Mouse (Mus musculus) liver, embryonic 15.5 days (tissue): ENCODE measurements around the gene Ccdc105. TPM values are rescaled to one million over a fixed set of nuclear protein-coding genes. Genes with fewer than 3 reads are reported as not detected.

Source experiments
- ATAC-seq: fragments of 200-750 bp; cut with Nextera tagmentation; 2 replicates; pipeline ENCODE4 v1.8.0; 2017; ENCODE audit warnings: moderate number of reproducible peaks, mild to moderate bottlenecking, moderate library complexity; ENCODE audit not compliant: insufficient read depth
- H3K27ac ChIP-seq: fragments of 300-500 bp; sonication (generic); replicated peaks from 2 replicates; pipeline ENCODE4 v1.5.1; 2015; ENCODE audit warnings: mild to moderate bottlenecking, inconsistent platforms
- H3K27me3 ChIP-seq: fragments of 300-500 bp; sonication (generic); 2 replicates; pipeline ENCODE4 v1.6.1; 2015; ENCODE audit warnings: mild to moderate bottlenecking, inconsistent platforms
- H3K36me3 ChIP-seq: fragments of 300-500 bp; sonication (generic); replicated peaks from 2 replicates; pipeline ENCODE4 v1.6.1; 2015; ENCODE audit warnings: moderate library complexity, mild to moderate bottlenecking, inconsistent platforms
- H3K4me1 ChIP-seq: fragments of 300-500 bp; sonication (generic); replicated peaks from 2 replicates; pipeline ENCODE4 v1.6.1; 2015; ENCODE audit warnings: inconsistent platforms
- H3K4me2 ChIP-seq: fragments of 300-500 bp; sonication (generic); 2 replicates; pipeline ENCODE4 v1.6.1; 2015; ENCODE audit warnings: moderate library complexity, mild to moderate bottlenecking, inconsistent platforms
- H3K4me3 ChIP-seq: fragments of 300-500 bp; sonication (generic); replicated peaks from 2 replicates; pipeline ENCODE4 v1.5.1; 2015; ENCODE audit warnings: mild to moderate bottlenecking, inconsistent platforms
- H3K9ac ChIP-seq: fragments of 300-500 bp; sonication (generic); 2 replicates; pipeline ENCODE4 v1.6.1; 2015; ENCODE audit warnings: moderate library complexity, mild to moderate bottlenecking, inconsistent platforms
- H3K9me3 ChIP-seq: fragments of 300-500 bp; sonication (generic); replicated peaks from 2 replicates; pipeline ENCODE4 v1.6.1; 2016; ENCODE audit warnings: inconsistent platforms
- WGBS: fragments of 180-500 bp; shearing (Covaris S2); methylation state at CpG from one replicate; pipeline ENCODE4 v1.1.7; 2015; ENCODE audit warnings: mixed read lengths; ENCODE audit not compliant: insufficient replicate concordance; 5-methylcytosine and 5-hydroxymethylcytosine counted together
- polyA plus RNA-seq: library from polyadenylated mRNA; unstranded; fragments of >200 nt; fragmentation: Nextera tagmentation; extraction: Ambion mirVana; gene quantifications from 2 replicates; pipeline ENCODE4 v1.2.1, GENCODE M21; 2015

The Ccdc105 gene
- polyA plus RNA-seq, 1 experiment from 2014 or later = not detected

DNA sequence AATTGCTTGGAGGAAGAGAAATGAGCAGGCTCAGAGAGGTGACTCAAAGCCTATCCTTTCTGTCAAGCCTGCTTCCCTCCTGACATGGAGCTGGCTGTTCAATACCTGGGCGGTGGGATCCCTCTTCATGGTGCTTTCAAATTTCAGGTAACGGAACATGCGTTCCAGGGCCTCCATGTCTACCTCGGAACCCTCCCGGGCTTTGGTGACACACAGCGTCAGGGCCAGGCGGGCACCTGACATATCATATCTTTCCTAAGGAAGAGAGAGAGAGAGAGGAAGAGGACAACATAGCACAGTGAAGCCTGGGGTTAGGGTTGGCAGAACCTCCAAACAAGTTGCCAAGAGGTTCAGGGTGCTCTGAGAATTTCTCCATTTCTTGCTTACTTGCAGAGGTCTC lies 37.7 kb downstream of the Ccdc105 start:
- Histone ChIP-seq H3K4me2 (no peak overlapping the region), H3K9ac (no peak overlapping the region), H3K9me3 (no peaks in the 10 kb centered on the region), H3K36me3 (no peaks in the 10 kb centered on the region), H3K4me1 (no peaks in the 10 kb centered on the region), H3K4me3 (no peak overlapping the region), H3K27me3 (no peaks in the 10 kb centered on the region), H3K27ac (no peak overlapping the region)
- 69% methylated on average over 7 of the region's 7 CpGs for WGBS
- ATAC-seq = no peak

DNA sequence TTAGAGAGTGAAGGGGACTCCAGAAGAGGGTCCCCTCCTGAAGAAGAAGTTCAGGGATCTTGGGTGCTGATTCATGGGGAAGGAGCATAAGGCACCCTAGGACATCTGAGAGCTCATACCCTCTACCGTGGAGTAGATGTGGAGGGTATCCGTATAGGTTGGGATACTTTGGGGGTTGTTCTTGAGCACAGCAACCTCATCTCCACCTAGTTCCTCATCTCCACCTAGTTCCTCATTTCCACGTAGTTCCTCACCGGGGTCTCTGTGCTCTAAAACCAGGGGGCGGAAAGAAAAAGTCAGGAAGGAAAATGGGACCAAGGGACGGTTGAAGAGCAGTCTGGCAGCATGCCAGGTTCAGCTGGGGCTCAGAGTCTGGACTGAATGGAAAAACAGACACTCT lies 38.7 kb downstream of the Ccdc105 start:
- WGBS = 42% methylated on average over 6 of the region's 6 CpGs

GRCm38 (mm10) chr10:78710706-78711105 lies 42.2 kb downstream of the Ccdc105 start:
- Histone ChIP-seq H3K9me3 (no peaks in the 10 kb centered on the region), H3K4me3 (no peak overlapping the region), H3K9ac (no peak overlapping the region), H3K27ac (no peak overlapping the region), H3K4me2 (no peak overlapping the region), H3K36me3 (no peaks in the 10 kb centered on the region), H3K4me1 (no peaks in the 10 kb centered on the region), H3K27me3 (no peaks in the 10 kb centered on the region)
- no peak for ATAC-seq

More for the DNA sequence above, 38.7 kb downstream of the Ccdc105 start:
- H3K4me3 ChIP-seq = no peak overlapping the region
- no peak for ATAC-seq
- no peak overlapping the region for H3K9ac ChIP-seq
- H3K36me3 ChIP-seq = no peaks in the 10 kb centered on the region
- H3K9me3 ChIP-seq = no peaks in the 10 kb centered on the region
- H3K27me3 ChIP-seq = no peaks in the 10 kb centered on the region
- H3K27ac ChIP-seq = no peak overlapping the region
- no peak overlapping the region for H3K4me2 ChIP-seq
- H3K4me1 ChIP-seq = no peaks in the 10 kb centered on the region

DNA sequence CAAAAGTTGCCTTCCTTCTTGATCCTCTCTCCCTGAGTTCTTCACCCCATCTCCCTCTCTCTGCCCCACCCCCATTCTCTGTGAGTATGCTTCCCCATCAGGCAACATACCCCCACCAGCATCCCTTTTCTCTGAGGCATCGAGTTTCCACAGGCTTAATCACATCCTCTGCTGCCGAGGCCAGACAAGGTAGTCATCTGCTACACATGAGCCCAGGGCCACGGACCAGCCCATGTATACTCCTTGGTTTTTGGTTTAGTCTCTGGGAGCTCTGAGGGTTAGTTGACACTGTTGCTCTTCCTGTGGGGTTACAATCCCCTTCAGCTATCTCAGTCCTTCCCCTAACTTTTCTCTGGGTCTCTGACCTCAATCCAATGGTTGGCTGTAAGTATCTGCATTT lies 52.0 kb downstream of the Ccdc105 start:
- no peaks in the 10 kb centered on the region for H3K27me3 ChIP-seq
- H3K27ac ChIP-seq = no peak overlapping the region
- no peak overlapping the region for H3K4me2 ChIP-seq
- H3K9me3 ChIP-seq = no peaks in the 10 kb centered on the region
- no peaks in the 10 kb centered on the region for H3K36me3 ChIP-seq
- ATAC-seq = no peak
- H3K9ac ChIP-seq = no peak overlapping the region
- no peaks in the 10 kb centered on the region for H3K4me1 ChIP-seq
- 45% methylated on average over 3 of the region's 3 CpGs for WGBS
- H3K4me3 ChIP-seq = no peak overlapping the region

Other genes with a start within 250 kb of the Ccdc105 start
- gene Olfr1358, start 235.6 kb downstream of the Ccdc105 start, polyA plus RNA-seq = not detected in 2 replicates
- gene Ilvbl, start 178.7 kb downstream of the Ccdc105 start, polyA plus RNA-seq = 16.3 and 17.3 TPM in 2 replicates
- gene Syde1, start 161.1 kb downstream of the Ccdc105 start, polyA plus RNA-seq = 1.5 and 1.6 TPM in 2 replicates
- not detected in 2 replicates for gene Olfr1357, start 135.0 kb downstream of the Ccdc105 start, polyA plus RNA-seq
- gene Casp14, start 34.8 kb downstream of the Ccdc105 start, polyA plus RNA-seq = not detected in 2 replicates
- gene Slc1a6, start 27.4 kb upstream of the Ccdc105 start, polyA plus RNA-seq = 0.12 and 0.17 TPM in 2 replicates
- not detected in 2 replicates for gene Olfr1356, start 99.1 kb upstream of the Ccdc105 start, polyA plus RNA-seq
- gene Olfr1355, start 122.5 kb upstream of the Ccdc105 start, polyA plus RNA-seq = not detected in 2 replicates
- not detected in 2 replicates for gene Olfr1354, start 160.1 kb upstream of the Ccdc105 start, polyA plus RNA-seq
- not detected in 2 replicates for gene Olfr8, start 197.6 kb upstream of the Ccdc105 start, polyA plus RNA-seq
- gene Olfr1353, start 210.2 kb upstream of the Ccdc105 start, polyA plus RNA-seq = not detected in 2 replicates
- not detected in 2 replicates for gene Olfr1352, start 228.0 kb upstream of the Ccdc105 start, polyA plus RNA-seq